Mouse (Mus musculus) ES-Bruce4 (cell line): Measurements from ENCODE around the gene Arid3c. TPM values are rescaled to one million over a fixed set of nuclear protein-coding genes. Genes with fewer than 3 reads are reported as not detected.

Experiments used
- H3K27ac ChIP-seq: 2 replicates; pipeline ENCODE4 v1.5.1; 2012; ENCODE audit warnings: low read length, inconsistent platforms; ENCODE audit not compliant: insufficient read depth
- H3K27me3 ChIP-seq: 2 replicates; pipeline ENCODE4 v1.6.1; 2012; ENCODE audit warnings: mild to moderate bottlenecking, low read length, inconsistent platforms; ENCODE audit not compliant: control insufficient read depth, poor library complexity, insufficient read depth, severe bottlenecking
- H3K36me3 ChIP-seq: 2 replicates; pipeline ENCODE4 v1.6.1; 2012; ENCODE audit warnings: inconsistent platforms, mild to moderate bottlenecking, low read length, moderate library complexity; ENCODE audit not compliant: control insufficient read depth, poor library complexity, insufficient read depth, severe bottlenecking
- H3K4me1 ChIP-seq: one replicate; pipeline ENCODE4 v1.8.1; 2011; ENCODE audit warnings: low read length; ENCODE audit not compliant: control insufficient read depth, insufficient read depth
- H3K4me3 ChIP-seq: 2 replicates; pipeline ENCODE4 v1.5.1; 2011; ENCODE audit warnings: low read depth, mild to moderate bottlenecking, low read length
- H3K9ac ChIP-seq: 2 replicates; pipeline ENCODE4 v1.6.1; 2012; ENCODE audit warnings: low read depth, mild to moderate bottlenecking, inconsistent platforms; ENCODE audit not compliant: poor library complexity, severe bottlenecking
- H3K9me3 ChIP-seq: replicated peaks from 2 replicates; pipeline ENCODE4 v1.6.1; 2012; ENCODE audit warnings: mild to moderate bottlenecking, low read length, inconsistent platforms; ENCODE audit not compliant: control insufficient read depth, poor library complexity, insufficient read depth, severe bottlenecking
- CTCF ChIP-seq: IDR thresholded peaks from one replicate; pipeline ENCODE4 v1.8.1; 2011; ENCODE audit warnings: low read depth, low read length
- EP300 ChIP-seq: IDR thresholded peaks from 2 replicates; pipeline ENCODE4 v1.6.1; 2011; ENCODE audit warnings: low read depth, low read length; ENCODE audit not compliant: insufficient read depth
- POLR2A ChIP-seq: IDR thresholded peaks from one replicate; pipeline ENCODE4 v1.8.1; 2011; ENCODE audit warnings: low read length; ENCODE audit not compliant: insufficient read depth
- polyA plus RNA-seq: library from polyadenylated mRNA; stranded (reverse); fragments of >200 nt; gene quantifications from 2 replicates; pipeline ENCODE4 v1.2.4, GENCODE M21; 2011; ENCODE audit warnings: low read depth; ENCODE audit not compliant: missing spikeins, insufficient read depth, insufficient read length

Gene Arid3c
- polyA plus RNA-seq, 1 experiment = 0.69 TPM

- Histone ChIP-seq H3K9me3 (peaks cover 9% of the 10 kb centered on the region), H3K4me1 (no peaks in the 10 kb centered on the region), H3K27me3 (no peaks in the 10 kb centered on the region), H3K9ac (no peak overlapping the region), H3K4me3 (no peak overlapping the region), H3K36me3 (no peaks in the 10 kb centered on the region; the same call in 1 of the 2 replicates), H3K27ac (no peak overlapping the region)
- TF ChIP-seq EP300 (no peak), CTCF (no peak), POLR2A (no peak)
Observed at GRCm38 (mm10) chr4:41745021-41745420, 14.1 kb upstream of the Arid3c start.

- Histone ChIP-seq H3K36me3 (peaks cover 3% of the 10 kb centered on the region), H3K9ac (no peak overlapping the region), H3K27ac (no peak overlapping the region), H3K27me3 (no peaks in the 10 kb centered on the region), H3K4me1 (no peaks in the 10 kb centered on the region), H3K9me3 (peaks cover 9% of the 10 kb centered on the region), H3K4me3 (no peak overlapping the region)
- TF ChIP-seq CTCF = no peak
- no peak for TF ChIP-seq EP300
- no peak for TF ChIP-seq POLR2A
Observed at GRCm38 (mm10) chr4:41744131-41744530, 13.2 kb upstream of the Arid3c start.

GRCm38 (mm10) chr4:41741158-41741560 is 10.2 kb upstream of the Arid3c start:
- Histone ChIP-seq H3K27ac (no peak overlapping the region), H3K9me3 (peaks cover 2% of the 10 kb centered on the region; the same call in 1 of the 2 replicates), H3K36me3 (peaks cover 14% of the 10 kb centered on the region), H3K27me3 (no peaks in the 10 kb centered on the region), H3K4me3 (peak overlapping the region; percentile 95), H3K9ac (peak overlapping the region; percentile 75), H3K4me1 (no peaks in the 10 kb centered on the region)
- no peak for TF ChIP-seq EP300
- TF ChIP-seq POLR2A = peak; percentile 84

GRCm38 (mm10) chr4:41740380-41741157 is 9.6 kb upstream of the Arid3c start:
- no peak overlapping the region for H3K27ac ChIP-seq
- no peaks in the 10 kb centered on the region for H3K4me1 ChIP-seq
- TF ChIP-seq CTCF (peak; percentile 30), POLR2A (no peak)
- no peaks in the 10 kb centered on the region for H3K9me3 ChIP-seq
- H3K9ac ChIP-seq = peak overlapping the region; percentile 75
- peaks cover 14% of the 10 kb centered on the region for H3K36me3 ChIP-seq
- no peaks in the 10 kb centered on the region for H3K27me3 ChIP-seq
- peak overlapping the region; percentile 95 for H3K4me3 ChIP-seq

- Histone ChIP-seq H3K27me3 (no peaks in the 10 kb centered on the region), H3K9me3 (no peaks in the 10 kb centered on the region), H3K9ac (no peak overlapping the region), H3K4me1 (no peaks in the 10 kb centered on the region), H3K27ac (no peak overlapping the region), H3K36me3 (peaks cover 14% of the 10 kb centered on the region), H3K4me3 (no peak overlapping the region)
- TF ChIP-seq POLR2A (no peak), CTCF (no peak), EP300 (no peak)
Observed at GRCm38 (mm10) chr4:41739260-41739659, 8.3 kb upstream of the Arid3c start.

GRCm38 (mm10) chr4:41738256-41738603 is 7.3 kb upstream of the Arid3c start:
- no peak overlapping the region for H3K27ac ChIP-seq
- H3K9ac ChIP-seq = no peak overlapping the region
- H3K9me3 ChIP-seq = no peaks in the 10 kb centered on the region
- no peaks in the 10 kb centered on the region for H3K27me3 ChIP-seq
- no peak for TF ChIP-seq CTCF
- TF ChIP-seq EP300 = no peak
- no peak for TF ChIP-seq POLR2A
- no peak overlapping the region for H3K4me3 ChIP-seq
- peaks cover 14% of the 10 kb centered on the region for H3K36me3 ChIP-seq
- H3K4me1 ChIP-seq = no peaks in the 10 kb centered on the region
